In the genomic region with DNA sequence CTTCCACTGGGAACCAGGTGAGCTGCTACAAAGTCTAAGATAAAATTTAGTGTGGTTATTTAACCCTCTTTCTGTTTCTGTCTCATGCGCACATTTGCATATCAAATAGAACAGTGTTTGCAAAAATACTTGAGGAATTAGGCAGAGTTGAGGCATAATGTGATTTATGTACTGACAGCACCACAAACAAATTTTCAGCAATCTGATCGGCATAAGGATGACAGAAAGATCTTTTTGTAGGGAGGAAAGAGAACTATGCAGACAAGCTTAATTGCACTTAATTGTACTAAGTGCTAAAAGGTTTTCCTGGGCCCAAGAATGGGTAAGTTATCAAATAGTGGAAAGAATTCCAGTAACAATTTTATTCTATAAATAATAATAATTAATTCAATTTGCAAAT, we compare ENCODE assay signal across 21 mouse cellular contexts.
DNase-seq lines count a peak whose midpoint lies in the region; ATAC-seq and TF ChIP-seq lines count a peak whose summit lies in the region.
"Had no signal": no experiment of that assay in that cellular context is flagged by ENCODE, and none has a peak within 500 bp of the region (broad histone marks: within the 10 kb centered on the region; RNA-seq: fewer than 3 reads in every experiment).

No protein-coding gene starts in this region.

- ATAC-seq in forebrain, embryonic 15.5 days (replicated peaks), result no peak
- no peak for ATAC-seq in forebrain, embryonic 12.5 days (ENCODE audit: low FRiP score)
- peak; percentile 64 for ATAC-seq in forebrain, embryonic 16.5 days
- ATAC-seq: CD4-positive, CD25-positive, alpha-beta regulatory T cell, adult 4 months; intestine, postnatal 0 days had no signal

- WGBS in forebrain, embryonic 15.5 days, result 48% methylated on average over 2 of the region's 2 CpGs
- 84% methylated on average over 2 of the region's 2 CpGs for WGBS in forebrain, embryonic 12.5 days
- WGBS in forebrain, embryonic 16.5 days, result 34% methylated on average over 2 of the region's 2 CpGs

- H3K9ac ChIP-seq in forebrain, embryonic 15.5 days (replicated peaks), result no peak overlapping the region
- H3K9ac ChIP-seq in forebrain, embryonic 12.5 days, result no peak overlapping the region
- H3K9ac ChIP-seq in forebrain, embryonic 16.5 days (replicated peaks; ENCODE audit: low read depth, low read length), result no peak overlapping the region
- H3K9ac ChIP-seq: embryonic facial prominence, embryonic 12.5 days; embryonic facial prominence, embryonic 15.5 days; heart, embryonic 13.5 days; hindbrain, embryonic 12.5 days had no signal

- no peak overlapping the region for H3K4me2 ChIP-seq in forebrain, embryonic 15.5 days (replicated peaks)
- H3K4me2 ChIP-seq in forebrain, embryonic 12.5 days, result no peak overlapping the region
- no peak overlapping the region for H3K4me2 ChIP-seq in forebrain, embryonic 16.5 days (ENCODE audit: low read length)
- H3K4me2 ChIP-seq: embryonic facial prominence, embryonic 12.5 days; embryonic facial prominence, embryonic 15.5 days; heart, embryonic 13.5 days; hindbrain, embryonic 12.5 days had no signal

- H3K4me1 ChIP-seq in forebrain, embryonic 15.5 days, result peaks cover 25% of the 10 kb centered on the region
- H3K4me1 ChIP-seq in forebrain, embryonic 12.5 days, result peaks cover 9% of the 10 kb centered on the region
- H3K4me1 ChIP-seq in forebrain, embryonic 16.5 days (replicated peaks; ENCODE audit: control insufficient read depth, insufficient read depth, low read length), result peaks cover 9% of the 10 kb centered on the region
- H3K4me1 ChIP-seq: embryonic facial prominence, embryonic 12.5 days; embryonic facial prominence, embryonic 15.5 days; heart, embryonic 10.5 days; heart, embryonic 13.5 days had no signal

- no peaks in the 10 kb centered on the region for H3K27me3 ChIP-seq in forebrain, embryonic 15.5 days
- no peaks in the 10 kb centered on the region for H3K27me3 ChIP-seq in forebrain, embryonic 12.5 days
- H3K27me3 ChIP-seq in forebrain, embryonic 16.5 days (replicated peaks; ENCODE audit: control insufficient read depth, insufficient read depth, low read length), result no peaks in the 10 kb centered on the region
- H3K27me3 ChIP-seq: embryonic facial prominence, embryonic 12.5 days; embryonic facial prominence, embryonic 15.5 days; heart, embryonic 13.5 days; hindbrain, embryonic 12.5 days had no signal

- H3K4me3 ChIP-seq in forebrain, embryonic 15.5 days, result no peak overlapping the region
- no peak overlapping the region for H3K4me3 ChIP-seq in forebrain, embryonic 12.5 days (replicated peaks)
- H3K4me3 ChIP-seq in layer of hippocampus, adult 2 months, result no peak overlapping the region
- no peak overlapping the region for H3K4me3 ChIP-seq in forebrain, embryonic 16.5 days (replicated peaks; ENCODE audit: low read length)
- H3K4me3 ChIP-seq: embryonic facial prominence, embryonic 12.5 days; embryonic facial prominence, embryonic 15.5 days; heart, adult 2 months; heart, embryonic 10.5 days; heart, embryonic 13.5 days; hindbrain, embryonic 12.5 days had no signal

- H3K27ac ChIP-seq in forebrain, embryonic 15.5 days (replicated peaks), result peak overlapping the region; percentile 81
- H3K27ac ChIP-seq in forebrain, embryonic 12.5 days, result no peak overlapping the region
- H3K27ac ChIP-seq in layer of hippocampus, adult 2 months, result peak overlapping the region; percentile 63
- peak overlapping the region; percentile 50; the same call in 1 of the 2 replicates for H3K27ac ChIP-seq in forebrain, embryonic 16.5 days (ENCODE audit: low read length)
- H3K27ac ChIP-seq: embryonic facial prominence, embryonic 12.5 days; embryonic facial prominence, embryonic 15.5 days; heart, adult 2 months; heart, embryonic 10.5 days; heart, embryonic 13.5 days; hindbrain, embryonic 12.5 days had no signal

- no peak for TF ChIP-seq CTCF in layer of hippocampus, adult 2 months (conservative IDR thresholded peaks at IDR 0.05)

- H3K9me3 ChIP-seq in forebrain, embryonic 15.5 days, result no peaks in the 10 kb centered on the region
- H3K9me3 ChIP-seq in forebrain, embryonic 12.5 days, result no peaks in the 10 kb centered on the region
- H3K9me3 ChIP-seq in forebrain, embryonic 16.5 days (ENCODE audit: control insufficient read depth, low read length), result no peaks in the 10 kb centered on the region
- H3K9me3 ChIP-seq: embryonic facial prominence, embryonic 12.5 days; embryonic facial prominence, embryonic 15.5 days; heart, embryonic 10.5 days; heart, embryonic 13.5 days; hindbrain, embryonic 12.5 days had no signal

- H3K36me3 ChIP-seq in forebrain, embryonic 15.5 days, result no peaks in the 10 kb centered on the region
- no peaks in the 10 kb centered on the region for H3K36me3 ChIP-seq in forebrain, embryonic 12.5 days (replicated peaks)
- no peaks in the 10 kb centered on the region for H3K36me3 ChIP-seq in forebrain, embryonic 16.5 days (ENCODE audit: control insufficient read depth, insufficient read depth)
- H3K36me3 ChIP-seq: embryonic facial prominence, embryonic 12.5 days; embryonic facial prominence, embryonic 15.5 days; heart, embryonic 10.5 days; heart, embryonic 13.5 days; hindbrain, embryonic 12.5 days had no signal

- DNase-seq in layer of hippocampus, adult 2 months (ENCODE audit: low spot score in 2 of 2), result no peak
- no peak for DNase-seq in layer of hippocampus, adult 8-10 months (ENCODE audit: low spot score in 2 of 2)
- DNase-seq in spleen, adult 12 weeks (ENCODE audit: low spot score), result no peak
- DNase-seq: adrenal gland, adult 2 months; adrenal gland, postnatal 14 days; gastrocnemius, postnatal 10 days; gastrocnemius, postnatal 36 days; heart, adult 2 months; heart, postnatal 14 days; heart, postnatal 4 days; kidney, adult 2 months had no signal
